Mouse (Mus musculus): ENCODE results near the gene Rprd1b. TPM values are rescaled to one million over a fixed set of nuclear protein-coding genes. Genes with fewer than 3 reads are reported as not detected.
A peak's percentile ranks its signal among the peaks of the same experiment; 100 is the strongest.

The Rprd1b gene
- polyA plus RNA-seq, 1 experiment from 2014 or later: 56.6 TPM

GRCm38 (mm10) chr2:158097071-158097470 is 68.8 kb downstream of the Rprd1b start:
- H3K9me3 ChIP-seq (replicated peaks): no peaks in the 10 kb centered on the region
- no peak for DNase-seq (ENCODE audit: low spot score)
- H3K27ac ChIP-seq (replicated peaks): no peak overlapping the region
- 91% methylated on average over 5 of the region's 5 CpGs for WGBS
- no peaks in the 10 kb centered on the region for H3K36me3 ChIP-seq
- peaks cover 8% of the 10 kb centered on the region for H3K4me1 ChIP-seq
- no peaks in the 10 kb centered on the region for H3K27me3 ChIP-seq (ENCODE audit: low read depth, poor library complexity, severe bottlenecking)
- H3K4me3 ChIP-seq: no peak overlapping the region

- no peaks in the 10 kb centered on the region for H3K36me3 ChIP-seq
- H3K27ac ChIP-seq (replicated peaks): no peak overlapping the region
- 89% methylated on average over 5 of the region's 5 CpGs for WGBS
- no peak for DNase-seq (ENCODE audit: low spot score)
- no peaks in the 10 kb centered on the region for H3K9me3 ChIP-seq (replicated peaks)
- no peaks in the 10 kb centered on the region for H3K27me3 ChIP-seq (ENCODE audit: low read depth, poor library complexity, severe bottlenecking)
- no peak overlapping the region for H3K4me3 ChIP-seq
- peaks cover 3% of the 10 kb centered on the region; the same call in 1 of the 2 replicates for H3K4me1 ChIP-seq
Measured at GRCm38 (mm10) chr2:158098730-158099129, 70.4 kb downstream of the Rprd1b start.

GRCm38 (mm10) chr2:158099537-158099936 is 71.2 kb downstream of the Rprd1b start:
- DNase-seq (ENCODE audit: low spot score): no peak
- no peaks in the 10 kb centered on the region for H3K9me3 ChIP-seq (replicated peaks)
- 87% methylated on average over 3 of the region's 3 CpGs for WGBS
- no peaks in the 10 kb centered on the region for H3K36me3 ChIP-seq
- no peak overlapping the region for H3K27ac ChIP-seq (replicated peaks)
- no peaks in the 10 kb centered on the region for H3K27me3 ChIP-seq (ENCODE audit: low read depth, poor library complexity, severe bottlenecking)
- H3K4me1 ChIP-seq: peaks cover 3% of the 10 kb centered on the region; the same call in 1 of the 2 replicates
- no peak overlapping the region for H3K4me3 ChIP-seq

GRCm38 (mm10) chr2:158101768-158102167 is 73.5 kb downstream of the Rprd1b start:
- 82% methylated on average over 5 of the region's 5 CpGs for WGBS
- Histone ChIP-seq H3K4me3 (no peak overlapping the region), H3K36me3 (no peaks in the 10 kb centered on the region), H3K27ac (replicated peaks) (no peak overlapping the region), H3K27me3 (ENCODE audit: low read depth, poor library complexity, severe bottlenecking) (no peaks in the 10 kb centered on the region), H3K4me1 (no peaks in the 10 kb centered on the region), H3K9me3 (replicated peaks) (no peaks in the 10 kb centered on the region)
- no peak for DNase-seq (ENCODE audit: low spot score)

- Histone ChIP-seq H3K27me3 (ENCODE audit: low read depth, poor library complexity, severe bottlenecking) (no peaks in the 10 kb centered on the region), H3K9me3 (replicated peaks) (no peaks in the 10 kb centered on the region), H3K4me3 (no peak overlapping the region), H3K4me1 (peaks cover 13% of the 10 kb centered on the region), H3K36me3 (no peaks in the 10 kb centered on the region), H3K27ac (replicated peaks) (no peak overlapping the region)
- DNase-seq (ENCODE audit: low spot score): no peak
- 84% methylated on average over 6 of the region's 6 CpGs for WGBS
Measured at GRCm38 (mm10) chr2:158104966-158105365, 76.7 kb downstream of the Rprd1b start.

GRCm38 (mm10) chr2:158105605-158106004 is 77.3 kb downstream of the Rprd1b start:
- no peak overlapping the region for H3K4me3 ChIP-seq
- DNase-seq (ENCODE audit: low spot score): no peak
- 90% methylated on average over 6 of the region's 6 CpGs for WGBS
- no peaks in the 10 kb centered on the region for H3K27me3 ChIP-seq (ENCODE audit: low read depth, poor library complexity, severe bottlenecking)
- H3K9me3 ChIP-seq (replicated peaks): no peaks in the 10 kb centered on the region
- H3K4me1 ChIP-seq: peaks cover 13% of the 10 kb centered on the region
- H3K27ac ChIP-seq (replicated peaks): no peak overlapping the region
- no peaks in the 10 kb centered on the region for H3K36me3 ChIP-seq

- Histone ChIP-seq H3K27ac (replicated peaks) (no peak overlapping the region), H3K9me3 (replicated peaks) (no peaks in the 10 kb centered on the region), H3K36me3 (no peaks in the 10 kb centered on the region), H3K4me1 (peaks cover 13% of the 10 kb centered on the region), H3K27me3 (ENCODE audit: low read depth, poor library complexity, severe bottlenecking) (no peaks in the 10 kb centered on the region), H3K4me3 (no peak overlapping the region)
- WGBS: 43% methylated on average over 6 of the region's 6 CpGs
- DNase-seq (ENCODE audit: low spot score): peak; percentile 46
Measured at GRCm38 (mm10) chr2:158106947-158107587, 78.8 kb downstream of the Rprd1b start.

- Histone ChIP-seq H3K27me3 (ENCODE audit: low read depth, poor library complexity, severe bottlenecking) (no peaks in the 10 kb centered on the region), H3K4me3 (no peak overlapping the region), H3K27ac (replicated peaks) (peak overlapping the region; percentile 72; the same call in 1 of the 2 replicates), H3K36me3 (no peaks in the 10 kb centered on the region), H3K4me1 (peaks cover 18% of the 10 kb centered on the region), H3K9me3 (replicated peaks) (no peaks in the 10 kb centered on the region)
- 59% methylated on average over 8 of the region's 8 CpGs for WGBS
- DNase-seq (ENCODE audit: low spot score): no peak
Measured at GRCm38 (mm10) chr2:158109516-158109915, 81.2 kb downstream of the Rprd1b start.

- WGBS: 44% methylated on average over 9 of the region's 9 CpGs
- Histone ChIP-seq H3K27ac (replicated peaks) (no peak overlapping the region; the same call in 1 of the 2 replicates), H3K4me3 (no peak overlapping the region), H3K9me3 (replicated peaks) (no peaks in the 10 kb centered on the region), H3K27me3 (ENCODE audit: low read depth, poor library complexity, severe bottlenecking) (no peaks in the 10 kb centered on the region), H3K36me3 (no peaks in the 10 kb centered on the region), H3K4me1 (peaks cover 10% of the 10 kb centered on the region; the same call in 1 of the 2 replicates)
- DNase-seq (ENCODE audit: low spot score): no peak
Measured at GRCm38 (mm10) chr2:158113591-158114257, 85.4 kb downstream of the Rprd1b start.

GRCm38 (mm10) chr2:158114931-158115330 is 86.6 kb downstream of the Rprd1b start:
- Histone ChIP-seq H3K27ac (replicated peaks) (no peak overlapping the region), H3K27me3 (ENCODE audit: low read depth, poor library complexity, severe bottlenecking) (no peaks in the 10 kb centered on the region), H3K4me3 (no peak overlapping the region), H3K4me1 (peaks cover 5% of the 10 kb centered on the region; the same call in 1 of the 2 replicates), H3K36me3 (no peaks in the 10 kb centered on the region), H3K9me3 (replicated peaks) (no peaks in the 10 kb centered on the region)
- 83% methylated on average over 5 of the region's 5 CpGs for WGBS
- DNase-seq (ENCODE audit: low spot score): no peak

- H3K27me3 ChIP-seq (ENCODE audit: low read depth, poor library complexity, severe bottlenecking): no peaks in the 10 kb centered on the region
- 84% methylated on average over 3 of the region's 3 CpGs for WGBS
- no peaks in the 10 kb centered on the region for H3K36me3 ChIP-seq
- H3K9me3 ChIP-seq (replicated peaks): no peaks in the 10 kb centered on the region
- no peak overlapping the region for H3K4me3 ChIP-seq
- H3K4me1 ChIP-seq: peaks cover 5% of the 10 kb centered on the region; the same call in 1 of the 2 replicates
- no peak overlapping the region for H3K27ac ChIP-seq (replicated peaks)
- no peak for DNase-seq (ENCODE audit: low spot score)
Measured at GRCm38 (mm10) chr2:158115838-158116453, 87.6 kb downstream of the Rprd1b start.

GRCm38 (mm10) chr2:158116653-158117052 is 88.4 kb downstream of the Rprd1b start:
- 76% methylated on average over 6 of the region's 6 CpGs for WGBS
- Histone ChIP-seq H3K9me3 (replicated peaks) (no peaks in the 10 kb centered on the region), H3K27ac (replicated peaks) (0 out of 2 replicates have a peak overlapping the region, but pooled peaks have one; percentile 18), H3K36me3 (no peaks in the 10 kb centered on the region), H3K27me3 (ENCODE audit: low read depth, poor library complexity, severe bottlenecking) (no peaks in the 10 kb centered on the region), H3K4me1 (peaks cover 9% of the 10 kb centered on the region; the same call in 1 of the 2 replicates), H3K4me3 (no peak overlapping the region)
- no peak for DNase-seq (ENCODE audit: low spot score)

- DNase-seq (ENCODE audit: low spot score): no peak
- no peak overlapping the region for H3K27ac ChIP-seq (replicated peaks)
- peaks cover 15% of the 10 kb centered on the region for H3K4me1 ChIP-seq
- no peaks in the 10 kb centered on the region for H3K36me3 ChIP-seq
- H3K27me3 ChIP-seq (ENCODE audit: low read depth, poor library complexity, severe bottlenecking): no peaks in the 10 kb centered on the region
- no peaks in the 10 kb centered on the region for H3K9me3 ChIP-seq (replicated peaks)
- 83% methylated on average over 4 of the region's 4 CpGs for WGBS
- no peak overlapping the region for H3K4me3 ChIP-seq
Measured at GRCm38 (mm10) chr2:158119145-158119544, 90.8 kb downstream of the Rprd1b start.

Data from midbrain, embryonic 10.5 days (tissue).